Mouse (Mus musculus) spleen, postnatal 36 days (tissue): Measurements from ENCODE around the gene Arhgap40.
A peak's percentile ranks its signal among the peaks of the same experiment; 100 is the strongest.

Experiments
- DNase-seq, 2 experiments: peaks; one replicate each; pipeline ENCODE4 v3.0.0; 2022; ENCODE audit warnings: low spot score in 2 of 2, mixed read lengths in 1 of 2

Arhgap40 gene

GRCm38 (mm10) chr2:158546751-158547150 lies 34.2 kb downstream of the Arhgap40 start:
- peak; percentile 32 to 43 for DNase-seq

- peak; percentile 55 to 60 for DNase-seq
Measured at GRCm38 (mm10) chr2:158550067-158550466, 37.5 kb downstream of the Arhgap40 start.

GRCm38 (mm10) chr2:158554366-158554765 lies 41.8 kb downstream of the Arhgap40 start:
- DNase-seq, result no peak

GRCm38 (mm10) chr2:158555252-158555651 lies 42.7 kb downstream of the Arhgap40 start:
- no peak for DNase-seq

- no peak for DNase-seq
Measured at GRCm38 (mm10) chr2:158555812-158556211, 43.2 kb downstream of the Arhgap40 start.

- peak; percentile 36 to 44 for DNase-seq
Measured at GRCm38 (mm10) chr2:158556225-158556624, 43.6 kb downstream of the Arhgap40 start.

- DNase-seq, result no peak
Measured at GRCm38 (mm10) chr2:158556750-158557149, 44.2 kb downstream of the Arhgap40 start.

GRCm38 (mm10) chr2:158559945-158560344 lies 47.3 kb downstream of the Arhgap40 start:
- DNase-seq, result no peak

- no peak for DNase-seq
Measured at GRCm38 (mm10) chr2:158560801-158561200, 48.2 kb downstream of the Arhgap40 start.

- no peak for DNase-seq
Measured at GRCm38 (mm10) chr2:158561371-158562144, 49.0 kb downstream of the Arhgap40 start.

- DNase-seq, result no peak
Measured at GRCm38 (mm10) chr2:158570421-158571081, 58.0 kb downstream of the Arhgap40 start.

- DNase-seq, result no peak
Measured at GRCm38 (mm10) chr2:158579979-158580378, 67.4 kb downstream of the Arhgap40 start.

- DNase-seq, result no peak
Measured at GRCm38 (mm10) chr2:158584621-158585358, 72.2 kb downstream of the Arhgap40 start.

GRCm38 (mm10) chr2:158588524-158589271 lies 76.1 kb downstream of the Arhgap40 start:
- no peak for DNase-seq

- no peak for DNase-seq
Measured at GRCm38 (mm10) chr2:158590495-158590894, 77.9 kb downstream of the Arhgap40 start.

GRCm38 (mm10) chr2:158591286-158591685 lies 78.7 kb downstream of the Arhgap40 start:
- no peak for DNase-seq

GRCm38 (mm10) chr2:158593371-158593770 lies 80.8 kb downstream of the Arhgap40 start:
- no peak for DNase-seq

GRCm38 (mm10) chr2:158595103-158595502 lies 82.5 kb downstream of the Arhgap40 start:
- no peak for DNase-seq

- DNase-seq, result no peak
Measured at GRCm38 (mm10) chr2:158595577-158595976, 83.0 kb downstream of the Arhgap40 start.

- no peak for DNase-seq
Measured at GRCm38 (mm10) chr2:158596803-158597202, 84.2 kb downstream of the Arhgap40 start.
